Mouse (Mus musculus) cerebellum, adult 8-10 months (tissue): Measurements from ENCODE around the gene Cd3eap.

ENCODE experiments used
- DNase-seq: peaks from one replicate; pipeline ENCODE4 v3.0.0; 2022

The Cd3eap gene

DNA sequence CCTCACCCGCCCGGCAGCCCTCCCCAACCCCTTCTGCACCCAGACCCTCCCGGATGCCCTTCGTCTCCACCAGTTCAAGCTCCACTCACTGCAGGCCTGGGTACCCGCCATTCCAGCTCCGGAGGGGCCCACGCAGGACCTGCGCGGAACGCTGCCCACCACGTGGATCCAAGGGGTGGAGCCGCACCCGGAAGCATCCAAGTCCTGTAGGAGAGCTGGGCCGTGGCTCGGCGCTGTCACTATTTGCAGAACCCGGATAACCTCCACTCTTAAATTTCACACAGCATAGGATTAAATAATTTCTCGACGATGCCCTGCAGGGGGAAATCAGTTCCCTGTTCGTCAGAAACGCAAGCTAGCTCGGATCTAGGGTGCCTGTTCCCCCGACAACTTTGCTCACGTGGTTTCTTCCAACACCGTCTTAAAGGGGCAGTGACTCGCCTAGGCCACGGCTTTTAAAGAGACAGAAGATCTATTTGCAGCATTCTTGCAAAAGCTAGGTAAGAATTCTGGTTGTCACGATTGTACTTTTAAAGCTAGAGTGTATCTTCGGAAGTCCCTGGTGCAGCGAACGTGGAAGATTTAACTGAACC, at the start of gene Cd3eap, which contains the start of gene Ppp1r13l:
Cd3eap (minus strand) TSS at position 185 of the 593 bp plus-strand sequence.
Ppp1r13l (plus strand) TSS at position 451 of the 593 bp plus-strand sequence.
- DNase-seq, result peak; percentile 89

DNA sequence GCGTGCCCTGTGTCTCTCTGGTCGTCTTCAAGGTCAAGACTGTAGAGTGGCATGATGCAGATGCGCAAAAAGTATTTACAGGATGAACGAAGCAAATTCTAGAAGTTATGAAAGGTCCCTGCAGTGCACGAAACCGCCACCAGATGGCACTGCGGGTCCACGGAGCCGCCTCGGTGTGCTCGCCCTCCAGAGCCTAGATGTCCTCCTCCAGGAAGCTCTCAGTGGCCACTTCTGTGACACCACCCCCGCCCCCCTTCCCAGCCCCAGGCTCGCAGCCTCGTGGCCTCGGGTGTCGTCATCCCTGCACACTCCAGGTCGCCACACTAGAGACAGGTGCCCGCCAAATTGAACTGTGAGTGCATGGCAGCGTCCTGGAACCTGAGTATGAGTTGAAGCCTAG, 46.1 kb upstream of the Cd3eap start:
- DNase-seq, result peak; percentile 82

GRCm38 (mm10) chr7:19404476-19404875, 45.2 kb upstream of the Cd3eap start, which contains the start of gene Ckm:
Gene Ckm, plus strand, starts transcription at chr7:19404776.
- no peak for DNase-seq

GRCm38 (mm10) chr7:19403731-19404296, 44.5 kb upstream of the Cd3eap start, which contains the start of gene Klc3:
Gene Klc3, minus strand, starts transcription at chr7:19404104.
- no peak for DNase-seq

DNA sequence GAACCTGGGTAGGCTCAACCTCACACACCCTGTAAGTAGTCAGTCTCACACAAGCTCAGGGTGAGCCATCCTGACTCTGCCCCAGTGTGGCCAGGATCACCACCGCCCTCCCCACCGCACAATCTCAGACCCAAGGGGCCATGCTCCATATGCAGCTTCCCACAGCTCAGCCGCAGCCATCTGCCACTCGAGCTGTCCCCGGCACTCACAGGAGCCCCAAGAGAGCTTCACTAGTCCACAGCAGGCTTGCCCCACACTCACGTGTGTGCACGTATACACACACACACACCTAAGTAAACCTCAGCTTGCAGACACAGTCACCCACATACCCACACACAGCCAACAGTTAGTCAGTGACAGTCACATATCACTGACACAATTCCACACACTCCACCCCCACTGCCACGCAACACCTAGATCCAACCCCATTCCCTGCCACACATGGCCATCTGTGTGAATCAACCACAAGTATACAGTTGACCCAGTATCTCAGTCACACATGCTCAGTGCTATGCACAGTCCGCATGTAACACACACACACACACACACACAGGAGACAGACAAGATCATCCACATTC, 43.3 kb upstream of the Cd3eap start:
- DNase-seq, result no peak

- no peak for DNase-seq
Observed at GRCm38 (mm10) chr7:19400946-19401345, 41.7 kb upstream of the Cd3eap start.

DNA sequence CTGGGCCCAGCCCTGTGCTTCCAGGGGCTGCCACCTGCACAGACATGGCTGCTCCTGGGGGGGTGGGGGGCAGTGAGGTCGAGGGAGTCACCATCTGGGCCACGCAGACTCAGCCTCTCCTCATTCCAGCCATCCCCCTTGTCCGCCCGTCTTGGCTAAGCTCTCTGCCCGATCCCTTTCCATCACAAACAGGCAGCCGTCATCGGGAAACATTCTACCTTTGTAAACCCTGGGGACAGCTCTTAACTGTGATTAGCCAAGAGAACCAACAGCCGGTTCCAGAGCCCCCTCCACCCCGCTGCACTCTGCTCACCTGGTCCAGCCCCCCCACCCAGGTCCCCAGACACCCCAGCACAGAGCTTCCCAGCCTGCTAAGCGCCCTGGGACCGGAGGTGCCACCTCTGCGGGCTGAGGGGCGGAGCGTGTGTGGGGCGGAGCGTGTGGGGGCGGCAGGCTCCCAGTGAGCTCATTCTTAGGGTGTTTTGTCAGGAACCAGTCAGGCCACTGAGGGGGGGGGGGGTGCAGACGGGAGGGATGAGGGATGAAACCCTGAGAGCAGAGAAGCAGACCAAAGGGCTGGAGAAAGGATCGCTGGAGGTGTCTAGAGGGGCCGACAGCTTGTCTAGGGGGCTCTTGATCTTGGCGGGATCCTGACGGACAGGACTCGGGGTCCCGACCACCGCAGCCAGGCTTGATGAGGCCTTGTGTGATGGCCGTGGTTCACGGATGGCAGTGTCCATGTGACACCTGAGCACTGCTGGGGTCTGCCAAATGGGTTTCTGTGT, 40.4 kb upstream of the Cd3eap start:
- DNase-seq, result no peak

- no peak for DNase-seq
Observed at GRCm38 (mm10) chr7:19394484-19394883, 35.2 kb upstream of the Cd3eap start.

- no peak for DNase-seq
Observed at GRCm38 (mm10) chr7:19388699-19389413, 29.6 kb upstream of the Cd3eap start.

- DNase-seq, result no peak
Observed at GRCm38 (mm10) chr7:19383708-19384107, 24.4 kb upstream of the Cd3eap start.

GRCm38 (mm10) chr7:19382166-19382541, 22.9 kb upstream of the Cd3eap start:
- no peak for DNase-seq

DNA sequence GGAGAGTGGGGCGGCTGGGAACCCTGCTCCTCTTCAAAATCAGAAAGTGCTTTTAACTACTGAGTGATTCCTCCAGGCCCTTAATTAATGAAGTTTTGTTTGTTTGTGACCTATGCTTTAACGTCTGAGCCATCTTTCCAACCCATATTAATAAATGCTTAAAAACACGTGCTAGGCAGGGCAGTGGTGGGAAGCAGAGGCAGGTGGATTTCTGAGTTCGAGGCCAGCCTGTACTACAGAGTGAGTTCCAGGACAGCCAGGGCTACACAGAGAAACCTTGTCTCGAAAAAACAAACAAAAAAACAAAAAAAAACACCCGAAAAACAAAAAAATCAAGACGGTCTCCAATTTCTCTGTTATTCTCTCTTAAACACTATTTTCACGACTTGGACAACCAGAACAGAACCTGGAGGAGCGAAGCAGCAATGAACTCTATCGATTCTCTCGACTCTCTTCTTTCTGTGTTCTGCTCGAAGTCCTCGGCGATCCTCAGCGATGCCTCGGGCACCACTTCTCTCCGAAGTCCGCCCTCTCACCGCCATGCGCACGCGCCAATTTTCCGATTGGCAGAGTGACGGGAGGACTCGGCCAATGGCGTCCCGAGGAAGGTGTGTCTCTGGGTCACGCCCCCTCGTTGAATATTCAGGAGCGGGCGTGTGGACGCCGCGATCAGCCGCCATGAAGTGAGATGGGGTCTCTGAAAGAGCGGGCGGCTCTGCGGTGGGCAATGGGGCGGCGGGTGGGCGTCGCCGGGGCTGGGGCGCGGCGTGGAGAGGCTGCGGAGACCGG, 22.3 kb upstream of the Cd3eap start, which contains the start of gene Ercc2:
Ercc2 (plus strand) TSS at position 634 of the 789 bp plus-strand sequence.
- peak; percentile 99 for DNase-seq

GRCm38 (mm10) chr7:19378049-19378448, 18.8 kb upstream of the Cd3eap start:
- no peak for DNase-seq

DNA sequence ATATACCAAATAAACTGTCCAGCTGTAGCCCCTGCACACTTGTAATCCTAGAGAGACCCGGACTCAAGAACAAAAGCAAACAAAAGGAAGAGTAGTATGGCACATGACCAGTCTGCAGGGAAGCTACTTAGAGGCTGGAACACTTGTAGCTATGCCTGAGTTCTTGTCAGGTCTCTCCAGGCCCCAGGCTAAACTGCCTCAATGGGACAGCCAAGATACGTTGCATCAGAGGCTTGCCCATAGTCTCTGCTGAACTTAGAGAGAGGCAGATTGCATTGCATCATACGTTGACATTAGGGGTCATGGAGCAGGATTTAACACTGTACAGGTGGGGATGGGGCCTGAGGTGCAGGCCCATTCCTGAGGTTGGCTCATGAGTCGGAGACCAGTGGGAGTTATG, 16.7 kb upstream of the Cd3eap start:
- no peak for DNase-seq

- DNase-seq, result no peak
Observed at GRCm38 (mm10) chr7:19375368-19375767, 16.1 kb upstream of the Cd3eap start.

DNA sequence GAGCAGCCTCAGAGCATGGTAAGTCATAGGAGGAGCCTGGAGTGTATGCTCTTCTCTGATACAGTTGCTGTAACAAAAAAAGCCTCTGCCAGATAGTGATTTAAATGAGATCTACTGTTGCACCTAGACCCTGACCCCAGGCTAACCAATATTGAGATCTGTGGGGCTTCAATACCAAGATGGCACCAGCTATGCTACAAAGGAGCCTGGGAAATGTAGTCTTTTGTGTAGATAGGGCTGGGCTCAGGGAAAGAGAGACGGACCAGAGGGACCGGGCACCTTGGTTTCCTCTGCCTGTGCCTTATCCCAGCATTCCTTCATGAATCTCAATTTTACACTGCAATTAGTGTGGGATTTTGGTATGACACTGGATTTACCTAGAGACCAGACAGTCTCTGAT, 14.1 kb upstream of the Cd3eap start:
- no peak for DNase-seq

DNA sequence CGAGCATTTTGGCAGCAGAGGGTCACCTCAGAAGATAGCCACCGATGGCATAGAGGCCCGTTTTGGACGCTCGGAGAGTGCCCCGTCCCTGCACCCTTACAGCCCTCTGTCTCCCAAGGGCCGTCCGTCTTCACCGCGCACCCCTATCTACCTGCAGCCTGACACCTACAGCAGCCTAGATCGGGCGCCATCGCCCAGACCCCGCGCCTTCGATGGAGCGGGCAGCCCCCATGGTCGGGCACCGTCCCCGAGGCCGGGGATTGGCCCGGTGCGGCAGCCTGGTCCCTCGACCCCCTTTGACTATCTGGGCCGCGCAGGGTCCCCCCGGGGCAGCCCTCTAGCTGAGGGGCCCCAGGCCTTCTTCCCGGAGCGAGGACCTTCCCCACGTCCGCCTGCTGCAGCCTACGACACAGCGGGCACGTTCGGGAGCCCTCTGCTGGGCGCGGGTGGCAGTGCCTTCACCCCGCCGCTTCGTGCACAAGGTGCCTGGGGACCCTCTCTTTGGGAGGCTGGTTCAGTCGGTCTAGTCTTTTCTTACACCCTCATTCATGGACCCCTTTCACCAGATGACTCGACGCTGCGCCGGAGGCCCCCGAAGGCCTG, 10.6 kb upstream of the Cd3eap start:
- peak; percentile 75 for DNase-seq

- no peak for DNase-seq
Observed at GRCm38 (mm10) chr7:19368380-19368779, 9.1 kb upstream of the Cd3eap start.

DNA sequence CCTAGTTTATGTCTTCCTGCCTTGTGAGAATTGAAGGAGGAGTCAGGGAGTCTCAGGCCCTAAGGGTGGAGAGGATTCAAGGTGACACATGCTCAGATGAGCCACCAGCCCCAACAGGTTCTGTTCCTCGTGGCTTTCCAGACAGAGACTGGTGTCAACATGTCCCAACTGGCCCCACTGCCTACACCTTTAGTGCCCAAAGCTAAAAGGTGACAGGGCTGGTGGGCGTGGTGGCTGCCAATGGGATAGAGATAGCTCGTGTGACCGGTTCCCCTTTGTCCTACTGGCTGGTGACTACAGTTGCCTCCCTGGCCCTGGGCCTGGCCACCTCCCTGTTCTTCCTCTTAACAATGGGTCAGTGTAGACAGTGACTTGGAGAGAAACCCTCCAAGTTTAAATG, 6.1 kb upstream of the Cd3eap start:
- DNase-seq, result no peak

DNA sequence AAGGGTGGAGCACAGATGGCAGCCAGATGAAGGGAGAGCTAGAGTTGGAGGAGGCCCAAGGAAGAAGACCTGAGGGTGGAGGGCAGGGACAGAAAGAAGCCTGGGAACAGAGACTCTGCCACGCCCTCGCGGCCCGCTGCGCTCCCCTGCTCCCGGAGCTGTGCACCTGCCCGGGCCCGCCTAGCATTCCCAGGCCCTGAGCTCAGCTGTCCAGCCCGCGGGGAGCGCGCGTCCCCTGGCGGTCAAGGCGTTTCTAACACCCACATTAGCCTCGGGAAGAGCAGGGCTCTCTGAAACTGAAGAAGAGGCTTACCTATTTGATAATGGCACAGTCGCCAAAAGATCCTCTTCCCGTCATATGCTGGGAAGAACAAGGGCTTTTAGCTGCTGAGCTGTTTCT, 4.6 kb upstream of the Cd3eap start:
- DNase-seq, result peak; percentile 78

DNA sequence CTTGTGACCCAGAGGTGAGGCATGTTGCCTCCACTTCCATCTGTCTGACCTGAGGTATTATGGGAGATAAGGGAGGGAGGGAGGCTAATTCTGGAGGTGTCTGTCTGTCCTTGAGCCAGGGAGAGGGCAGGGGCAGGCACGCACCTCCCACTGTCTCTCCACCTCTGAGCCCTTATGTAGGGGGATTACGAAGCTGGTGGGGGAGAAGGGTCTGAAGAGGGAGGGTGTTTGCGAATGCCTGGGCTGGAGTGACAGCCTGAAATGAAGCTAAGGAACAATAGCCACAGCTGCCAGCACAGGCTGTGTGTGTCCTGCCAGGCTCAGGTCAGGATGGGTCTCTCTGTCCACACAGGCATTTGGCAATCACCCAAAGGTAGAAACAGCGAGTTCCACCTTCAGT, 3.0 kb upstream of the Cd3eap start:
- no peak for DNase-seq

DNA sequence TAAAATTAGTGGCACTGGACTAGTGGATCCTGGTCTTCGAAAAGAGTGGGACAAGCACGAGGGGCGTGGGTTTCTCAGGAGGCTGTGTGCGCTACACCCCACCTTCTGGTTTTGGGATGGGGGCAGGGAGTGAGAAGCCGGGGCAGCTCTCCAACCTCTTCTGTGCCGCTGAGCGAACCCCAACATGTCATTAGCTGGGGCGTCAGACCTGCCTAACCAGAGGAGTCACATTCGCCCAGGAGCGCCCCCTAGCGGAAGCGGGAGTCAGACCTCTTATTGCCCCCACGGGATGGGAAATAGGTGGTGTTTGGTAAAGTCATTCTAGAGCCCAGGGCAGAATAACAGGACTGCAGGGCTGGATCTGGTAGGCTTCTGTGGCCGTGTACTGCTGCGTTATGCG, 2.4 kb upstream of the Cd3eap start:
- peak; percentile 73 for DNase-seq
